Mouse (Mus musculus) lung, adult 2 months (tissue): ENCODE measurements around the gene Elmsan1. TPM values are rescaled to one million over a fixed set of nuclear protein-coding genes. Genes with fewer than 3 reads are reported as not detected.

Experiments used
- DNase-seq: peaks from one replicate; pipeline ENCODE4 v3.0.0; 2022
- H3K4me1 ChIP-seq: fragments of 200-500 bp; 2 replicates; pipeline ENCODE4 v1.6.1; 2011; ENCODE audit warnings: low read length; ENCODE audit not compliant: control insufficient read depth, insufficient read depth
- H3K4me3 ChIP-seq: fragments of 200-500 bp; replicated peaks from 2 replicates; pipeline ENCODE3; 2011; ENCODE audit warnings: low read depth, mild to moderate bottlenecking, control low read depth, low read length; ENCODE audit errors: extremely low read depth
- CTCF ChIP-seq: fragments of 200-500 bp; IDR thresholded peaks from 2 replicates; pipeline ENCODE4 v1.5.1; 2011; ENCODE audit warnings: mild to moderate bottlenecking, low read length, control low read depth; ENCODE audit not compliant: insufficient read depth
- POLR2A ChIP-seq: fragments of 200-500 bp; IDR thresholded peaks from 2 replicates; pipeline ENCODE4 v1.6.1; 2011; ENCODE audit warnings: low read depth, mild to moderate bottlenecking, control low read depth, low read length, borderline replicate concordance; ENCODE audit errors: extremely low read depth
- WGBS: fragments of 180-500 bp; shearing (Covaris S2); methylation state at CpG from one replicate; pipeline ENCODE4 v1.1.7; 2018; 5-methylcytosine and 5-hydroxymethylcytosine counted together
- polyA plus RNA-seq: library from polyadenylated mRNA; depleted of rRNA; stranded (reverse); fragments of >200 nt; gene quantifications from 2 replicates; pipeline ENCODE4 v1.2.3, GENCODE M21; 2012

The Elmsan1 gene
- polyA plus RNA-seq, 1 experiment: 26.5 TPM

- peak; percentile 92 for DNase-seq
- Histone ChIP-seq H3K4me1 (peaks cover 37% of the 10 kb centered on the region), H3K4me3 (peak overlapping the region; percentile 89)
- under 1% methylated on average over 48 of the region's 49 CpGs for WGBS
- TF ChIP-seq POLR2A (peak; percentile 68; the same call in 1 of the 2 replicates), CTCF (no peak)
Measured at GRCm38 (mm10) chr12:84193642-84194399, 24.9 kb downstream of the Elmsan1 start.

- Histone ChIP-seq H3K4me1 (peaks cover 44% of the 10 kb centered on the region), H3K4me3 (peak overlapping the region; percentile 89)
- peak; percentile 71 for DNase-seq
- WGBS: under 1% methylated on average over 98 of the region's 102 CpGs
- TF ChIP-seq CTCF (no peak), POLR2A (no peak)
Measured at GRCm38 (mm10) chr12:84192741-84193641, 25.7 kb downstream of the Elmsan1 start.

GRCm38 (mm10) chr12:84192280-84192679 lies 26.4 kb downstream of the Elmsan1 start:
- DNase-seq: no peak
- peaks cover 51% of the 10 kb centered on the region for H3K4me1 ChIP-seq
- 5% methylated on average over 13 of the region's 13 CpGs for WGBS
- peak overlapping the region; percentile 89 for H3K4me3 ChIP-seq
- no peak for TF ChIP-seq CTCF
- TF ChIP-seq POLR2A: no peak

GRCm38 (mm10) chr12:84191770-84192169 lies 26.9 kb downstream of the Elmsan1 start:
- no peak overlapping the region for H3K4me3 ChIP-seq
- TF ChIP-seq POLR2A (no peak), CTCF (no peak)
- 24% methylated on average over 5 of the region's 5 CpGs for WGBS
- no peak for DNase-seq
- H3K4me1 ChIP-seq: peaks cover 56% of the 10 kb centered on the region

- no peak for DNase-seq
- TF ChIP-seq POLR2A: no peak
- TF ChIP-seq CTCF: no peak
- WGBS: 76% methylated on average over 7 of the region's 7 CpGs
- Histone ChIP-seq H3K4me3 (no peak overlapping the region), H3K4me1 (peaks cover 62% of the 10 kb centered on the region)
Measured at GRCm38 (mm10) chr12:84191190-84191589, 27.5 kb downstream of the Elmsan1 start.

GRCm38 (mm10) chr12:84190151-84190820 lies 28.4 kb downstream of the Elmsan1 start:
- no peak for DNase-seq
- peaks cover 68% of the 10 kb centered on the region for H3K4me1 ChIP-seq

GRCm38 (mm10) chr12:84188881-84189444 lies 29.7 kb downstream of the Elmsan1 start:
- H3K4me3 ChIP-seq: no peak overlapping the region
- no peak for TF ChIP-seq POLR2A
- no peak for TF ChIP-seq CTCF
- peaks cover 64% of the 10 kb centered on the region for H3K4me1 ChIP-seq
- WGBS: 51% methylated on average over 14 of the region's 14 CpGs
- no peak for DNase-seq

More at GRCm38 (mm10) chr12:84190151-84190820, 28.4 kb downstream of the Elmsan1 start:
- 21% methylated on average over 15 of the region's 15 CpGs for WGBS
- no peak overlapping the region for H3K4me3 ChIP-seq
- TF ChIP-seq POLR2A: no peak
- TF ChIP-seq CTCF: no peak

GRCm38 (mm10) chr12:84187752-84188601 lies 30.7 kb downstream of the Elmsan1 start:
- 36% methylated on average over 15 of the region's 15 CpGs for WGBS
- no peak for TF ChIP-seq POLR2A
- TF ChIP-seq CTCF: no peak
- DNase-seq: no peak
- H3K4me1 ChIP-seq: peaks cover 64% of the 10 kb centered on the region
- H3K4me3 ChIP-seq: no peak overlapping the region
